Mouse (Mus musculus): ENCODE results near the gene Cbl. TPM values are rescaled to one million over a fixed set of nuclear protein-coding genes. Genes with fewer than 3 reads are reported as not detected.
A peak's percentile ranks its signal among the peaks of the same experiment; 100 is the strongest.

Gene Cbl
- polyA plus RNA-seq (2015; fragmentation: Nextera tagmentation; extraction: Ambion mirVana): 12.4 and 13.6 TPM in 2 replicates

DNA sequence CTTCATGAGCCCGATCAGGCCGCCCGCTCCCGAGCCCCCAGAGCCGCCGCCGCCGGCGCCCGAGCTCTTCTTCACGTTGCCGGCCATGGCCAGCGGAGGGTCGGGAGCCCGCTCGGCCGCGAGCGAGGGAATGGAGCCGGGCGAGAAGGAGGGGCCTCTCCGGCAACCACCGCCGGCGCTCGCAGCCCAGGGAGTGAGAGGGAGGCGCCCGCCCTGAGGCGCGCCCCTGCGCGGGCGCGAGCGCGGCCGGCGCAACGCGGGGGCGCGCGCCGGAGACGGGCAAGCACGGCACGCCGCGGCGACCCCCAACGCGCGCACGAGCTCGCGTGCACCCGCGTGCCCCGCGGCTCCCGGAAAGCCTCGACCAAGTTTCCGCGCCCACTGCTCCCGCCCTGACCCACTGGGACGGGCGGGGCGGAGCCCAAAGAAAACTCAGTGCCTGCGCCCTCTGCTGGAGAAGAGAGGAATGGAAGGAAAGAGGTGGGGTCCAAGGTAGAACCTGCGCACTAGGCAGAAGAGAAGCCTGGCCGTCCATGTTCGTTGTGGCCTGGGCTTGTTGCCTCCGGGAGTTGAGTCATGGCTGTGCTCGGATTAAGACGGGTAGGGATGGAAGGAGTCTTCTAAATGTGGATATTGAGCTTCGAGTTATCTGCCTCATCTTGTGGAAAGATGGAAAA lies at the start of gene Cbl:
Gene Cbl, minus strand, starts transcription at position 248 of the 677 bp plus-strand sequence.
- H3K36me3 ChIP-seq: no peaks in the 10 kb centered on the region
- peaks cover 15% of the 10 kb centered on the region; the same call in 1 of the 2 replicates for H3K4me1 ChIP-seq
- ATAC-seq (ENCODE audit: insufficient read depth, low FRiP score, low read depth): peak; percentile 94
- peak within 1 kb of the TSS; percentile 86 for H3K27ac ChIP-seq
- peak within 1 kb of the TSS; percentile 56 for H3K9ac ChIP-seq
- H3K4me3 ChIP-seq (replicated peaks): peak within 1 kb of the TSS; percentile 56
- H3K9me3 ChIP-seq: no peaks in the 10 kb centered on the region
- H3K4me2 ChIP-seq: peak within 1 kb of the TSS; percentile 65
- under 1% methylated on average over 74 of the region's 76 CpGs for WGBS
- no peaks in the 10 kb centered on the region for H3K27me3 ChIP-seq (replicated peaks)

DNA sequence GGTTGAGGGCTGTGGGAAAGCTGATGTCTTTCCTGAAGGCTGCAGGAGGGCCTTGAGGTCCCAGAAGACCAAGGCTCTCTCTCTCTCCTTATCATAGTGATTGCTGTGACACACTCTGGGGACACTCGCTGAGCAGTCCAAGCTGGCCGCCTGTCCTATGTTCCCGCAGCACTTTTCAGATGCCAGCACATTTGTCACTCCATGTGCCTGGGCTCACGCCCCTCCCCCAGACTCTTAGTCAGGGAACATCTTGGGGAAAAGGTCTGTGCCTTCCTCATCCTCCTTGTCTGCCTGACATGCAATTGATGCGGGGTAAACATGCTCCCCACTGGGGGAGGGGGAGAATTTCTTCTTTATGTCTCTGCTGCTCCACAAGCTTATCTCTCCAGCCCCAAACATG lies 49.3 kb upstream of the Cbl start:
- Histone ChIP-seq H3K36me3 (no peaks in the 10 kb centered on the region), H3K9ac (no peak overlapping the region), H3K27me3 (replicated peaks) (0 out of 2 replicates have a peak, but pooled peaks cover 10% of the 10 kb centered on the region), H3K4me3 (replicated peaks) (no peak overlapping the region), H3K4me2 (no peak overlapping the region), H3K27ac (no peak overlapping the region), H3K9me3 (no peaks in the 10 kb centered on the region), H3K4me1 (peaks cover 17% of the 10 kb centered on the region)
- WGBS: 59% methylated on average over 5 of the region's 5 CpGs
- no peak for ATAC-seq (ENCODE audit: insufficient read depth, low FRiP score, low read depth)

GRCm38 (mm10) chr9:44269973-44270372 lies 36.1 kb upstream of the Cbl start:
- Histone ChIP-seq H3K9ac (no peak overlapping the region), H3K9me3 (no peaks in the 10 kb centered on the region), H3K4me3 (replicated peaks) (no peak overlapping the region), H3K27ac (no peak overlapping the region), H3K36me3 (no peaks in the 10 kb centered on the region), H3K27me3 (replicated peaks) (no peaks in the 10 kb centered on the region), H3K4me1 (peaks cover 17% of the 10 kb centered on the region; the same call in 1 of the 2 replicates), H3K4me2 (no peak overlapping the region)
- 85% methylated on average over 4 of the region's 4 CpGs for WGBS
- ATAC-seq (ENCODE audit: insufficient read depth, low FRiP score, low read depth): no peak

DNA sequence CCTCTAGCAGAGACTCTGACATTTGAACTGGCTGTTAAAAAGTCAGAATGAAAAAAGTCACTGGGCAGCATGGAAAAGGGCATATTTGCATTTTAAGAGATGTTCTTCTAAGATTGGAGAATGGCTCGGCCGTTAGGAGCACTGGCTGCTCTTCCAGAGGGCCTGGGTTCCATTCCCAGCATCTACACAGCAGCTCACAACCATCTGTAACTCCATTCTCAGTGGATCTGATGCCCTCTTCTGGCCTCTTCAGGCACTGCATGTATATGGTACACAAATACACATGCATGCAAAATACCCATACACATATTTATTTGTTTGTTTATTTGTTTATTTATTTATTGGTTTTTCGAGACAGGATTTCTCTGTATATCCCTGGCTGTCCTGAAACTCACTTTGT lies 35.2 kb upstream of the Cbl start:
- H3K4me1 ChIP-seq: peaks cover 17% of the 10 kb centered on the region; the same call in 1 of the 2 replicates
- H3K9me3 ChIP-seq: no peaks in the 10 kb centered on the region
- H3K4me3 ChIP-seq (replicated peaks): no peak overlapping the region
- H3K36me3 ChIP-seq: no peaks in the 10 kb centered on the region
- WGBS: 83% methylated on average over 3 of the region's 3 CpGs
- no peak overlapping the region for H3K9ac ChIP-seq
- ATAC-seq (ENCODE audit: insufficient read depth, low FRiP score, low read depth): no peak
- H3K27ac ChIP-seq: no peak overlapping the region; the same call in 1 of the 2 replicates
- no peak overlapping the region for H3K4me2 ChIP-seq
- H3K27me3 ChIP-seq (replicated peaks): no peaks in the 10 kb centered on the region

DNA sequence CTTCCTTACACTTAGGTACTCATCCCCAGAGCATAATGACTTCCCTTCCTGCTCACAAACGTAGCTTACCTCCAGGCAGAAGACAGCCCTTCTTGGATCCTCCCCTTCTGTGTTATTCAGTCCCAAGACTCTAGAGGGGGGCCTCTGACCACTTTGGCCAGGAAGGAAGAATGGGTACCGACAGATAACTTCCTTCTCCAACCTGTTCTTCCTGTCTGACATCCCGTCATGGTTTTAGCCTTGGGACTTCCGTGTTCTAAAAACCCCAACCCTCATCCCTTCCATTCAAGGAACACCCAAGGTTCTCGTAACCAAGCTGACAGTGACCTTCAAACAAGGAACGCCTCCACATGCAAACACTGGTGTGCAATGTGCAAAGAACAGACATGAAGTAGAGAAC lies 34.6 kb upstream of the Cbl start, which contains the start of gene Nlrx1:
Gene Nlrx1, minus strand, starts transcription at position 168 of the 400 bp plus-strand sequence.
- Histone ChIP-seq H3K9me3 (no peaks in the 10 kb centered on the region), H3K4me1 (peaks cover 17% of the 10 kb centered on the region; the same call in 1 of the 2 replicates), H3K4me2 (peak within 1 kb of the TSS; percentile 90), H3K27me3 (replicated peaks) (no peaks in the 10 kb centered on the region), H3K9ac (peak within 1 kb of the TSS; percentile 89), H3K4me3 (replicated peaks) (peak within 1 kb of the TSS; percentile 50), H3K27ac (peak within 1 kb of the TSS; percentile 90), H3K36me3 (no peaks in the 10 kb centered on the region)
- ATAC-seq (ENCODE audit: insufficient read depth, low FRiP score, low read depth): peak; percentile 33; the same call in 1 of the 2 replicates
- WGBS: 57% methylated on average over 6 of the region's 6 CpGs

GRCm38 (mm10) chr9:44268027-44268360 lies 34.1 kb upstream of the Cbl start:
- no peaks in the 10 kb centered on the region for H3K9me3 ChIP-seq
- peaks cover 17% of the 10 kb centered on the region; the same call in 1 of the 2 replicates for H3K4me1 ChIP-seq
- WGBS: 4% methylated on average over 28 of the region's 28 CpGs
- H3K27ac ChIP-seq: peak overlapping the region; percentile 90
- H3K27me3 ChIP-seq (replicated peaks): no peaks in the 10 kb centered on the region
- peak overlapping the region; percentile 90 for H3K4me2 ChIP-seq
- peak overlapping the region; percentile 50 for H3K4me3 ChIP-seq (replicated peaks)
- H3K9ac ChIP-seq: peak overlapping the region; percentile 89
- peak; percentile 92 for ATAC-seq (ENCODE audit: insufficient read depth, low FRiP score, low read depth)
- no peaks in the 10 kb centered on the region for H3K36me3 ChIP-seq

DNA sequence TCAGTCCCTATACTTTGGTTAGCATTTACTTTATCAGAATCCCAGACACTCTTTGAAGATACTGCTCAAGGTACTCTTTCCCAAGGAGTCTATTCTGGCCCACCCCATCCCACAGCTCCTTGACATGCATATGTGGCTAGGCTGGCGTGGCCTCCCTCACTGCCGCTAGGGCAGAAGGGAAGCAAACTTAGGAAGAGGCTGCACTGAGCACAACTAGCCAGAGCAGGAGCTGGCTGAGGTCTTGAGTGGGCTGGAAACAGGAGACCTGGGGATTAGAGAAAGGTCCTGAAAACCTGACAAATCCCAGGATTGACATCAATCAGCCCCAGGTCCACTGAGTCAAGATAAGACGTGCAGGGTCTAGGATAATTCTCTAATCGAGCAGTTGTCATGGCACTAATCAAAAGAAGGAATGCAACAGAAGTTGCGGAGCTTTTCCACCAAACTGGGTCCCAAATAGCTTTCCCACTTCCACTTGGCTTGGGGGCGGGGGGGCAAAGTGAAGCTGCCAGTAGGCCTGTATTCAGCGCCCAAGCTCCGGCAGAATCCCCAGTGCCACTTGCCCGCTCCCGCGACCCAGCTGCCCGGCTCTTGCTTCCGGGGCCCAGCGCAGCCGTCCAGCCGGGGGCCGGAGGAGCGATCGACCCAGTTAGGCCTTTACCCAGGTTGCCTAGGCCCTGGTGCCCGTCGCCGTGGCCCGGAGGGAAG lies 33.6 kb upstream of the Cbl start:
- 9% methylated on average over 23 of the region's 23 CpGs for WGBS
- Histone ChIP-seq H3K36me3 (no peaks in the 10 kb centered on the region), H3K9me3 (no peaks in the 10 kb centered on the region), H3K9ac (peak overlapping the region; percentile 89), H3K27me3 (replicated peaks) (no peaks in the 10 kb centered on the region), H3K27ac (peak overlapping the region; percentile 90), H3K4me3 (replicated peaks) (peak overlapping the region; percentile 50), H3K4me2 (peak overlapping the region; percentile 90), H3K4me1 (peaks cover 17% of the 10 kb centered on the region; the same call in 1 of the 2 replicates)
- ATAC-seq (ENCODE audit: insufficient read depth, low FRiP score, low read depth): no peak

GRCm38 (mm10) chr9:44266478-44267226 lies 32.8 kb upstream of the Cbl start:
- Histone ChIP-seq H3K27me3 (replicated peaks) (no peaks in the 10 kb centered on the region), H3K9ac (0 out of 2 replicates have a peak overlapping the region, but pooled peaks have one; percentile 89), H3K4me2 (peak overlapping the region; percentile 90), H3K4me3 (replicated peaks) (no peak overlapping the region), H3K4me1 (peaks cover 17% of the 10 kb centered on the region; the same call in 1 of the 2 replicates), H3K27ac (peak overlapping the region; percentile 90), H3K36me3 (no peaks in the 10 kb centered on the region), H3K9me3 (no peaks in the 10 kb centered on the region)
- WGBS: 42% methylated on average over 8 of the region's 8 CpGs
- ATAC-seq (ENCODE audit: insufficient read depth, low FRiP score, low read depth): no peak

- Histone ChIP-seq H3K27ac (no peak overlapping the region), H3K27me3 (replicated peaks) (no peaks in the 10 kb centered on the region), H3K36me3 (no peaks in the 10 kb centered on the region), H3K4me2 (no peak overlapping the region), H3K4me3 (replicated peaks) (no peak overlapping the region), H3K9me3 (no peaks in the 10 kb centered on the region), H3K9ac (no peak overlapping the region), H3K4me1 (peaks cover 3% of the 10 kb centered on the region; the same call in 1 of the 2 replicates)
- 76% methylated on average over 14 of the region's 14 CpGs for WGBS
- no peak for ATAC-seq (ENCODE audit: insufficient read depth, low FRiP score, low read depth)
These were observed 27.5 kb upstream of the Cbl start for GRCm38 (mm10) chr9:44261388-44261787.

- H3K9ac ChIP-seq: no peak overlapping the region
- H3K27ac ChIP-seq: no peak overlapping the region
- H3K4me3 ChIP-seq (replicated peaks): no peak overlapping the region
- 0 out of 2 replicates have a peak, but pooled peaks cover 7% of the 10 kb centered on the region for H3K4me1 ChIP-seq
- no peak for ATAC-seq (ENCODE audit: insufficient read depth, low FRiP score, low read depth)
- no peak overlapping the region for H3K4me2 ChIP-seq
- H3K9me3 ChIP-seq: no peaks in the 10 kb centered on the region
- H3K36me3 ChIP-seq: no peaks in the 10 kb centered on the region
- no peaks in the 10 kb centered on the region for H3K27me3 ChIP-seq (replicated peaks)
- WGBS: 74% methylated on average over 10 of the region's 10 CpGs
These were observed 25.2 kb upstream of the Cbl start for GRCm38 (mm10) chr9:44259014-44259413.

DNA sequence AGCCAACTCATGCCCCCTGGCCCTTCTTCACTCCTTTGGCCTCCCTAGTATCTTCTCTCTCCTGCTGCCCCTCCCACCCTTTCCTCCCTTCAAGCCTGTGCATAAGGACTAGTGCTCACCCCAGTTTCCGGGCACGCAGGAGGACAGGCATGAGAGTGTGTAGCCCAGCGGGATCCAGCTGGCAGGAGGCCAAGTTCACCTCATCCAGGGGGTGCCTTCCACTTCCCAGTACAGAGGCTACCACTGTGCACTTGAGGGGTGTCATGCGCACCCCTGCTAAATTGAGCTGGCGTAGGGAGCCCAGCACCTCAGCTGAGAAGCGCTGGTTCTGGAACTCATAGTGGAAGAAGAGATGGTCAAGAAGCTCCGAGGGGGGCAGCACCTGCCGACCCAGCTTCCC lies 22.4 kb upstream of the Cbl start:
- Histone ChIP-seq H3K9me3 (no peaks in the 10 kb centered on the region), H3K4me1 (0 out of 2 replicates have a peak, but pooled peaks cover 15% of the 10 kb centered on the region), H3K27me3 (replicated peaks) (no peaks in the 10 kb centered on the region), H3K4me2 (no peak overlapping the region), H3K9ac (no peak overlapping the region), H3K36me3 (no peaks in the 10 kb centered on the region), H3K27ac (no peak overlapping the region), H3K4me3 (replicated peaks) (no peak overlapping the region)
- WGBS: 79% methylated on average over 8 of the region's 8 CpGs
- no peak for ATAC-seq (ENCODE audit: insufficient read depth, low FRiP score, low read depth)
